Mouse (Mus musculus): ENCODE data around the gene Krtdap. TPM values are rescaled to one million over a fixed set of nuclear protein-coding genes. Genes with fewer than 3 reads are reported as not detected.

Krtdap gene
- polyA plus RNA-seq (2017; shearing (Covaris generic)) = not detected

GRCm38 (mm10) chr7:30787377-30788022 is at the start of gene Krtdap:
Krtdap (plus strand) TSS chr7:30787896.

GRCm38 (mm10) chr7:30743617-30744016 is 44.1 kb upstream of the Krtdap start, which contains the start of gene Gapdhs:
Gapdhs (minus strand) TSS chr7:30743681.

GRCm38 (mm10) chr7:30751086-30751669 is 36.5 kb upstream of the Krtdap start, which contains the start of gene Sbsn:
Sbsn (plus strand) TSS chr7:30751471.

GRCm38 (mm10) chr7:30763456-30763855 is 24.2 kb upstream of the Krtdap start, which contains the start of gene Dmkn:
Dmkn (plus strand) TSS chr7:30763756.

GRCm38 (mm10) chr7:30823675-30824074 is 36.0 kb downstream of the Krtdap start, which contains the start of gene Ffar2:
Ffar2 (minus strand) TSS chr7:30823775.

Other genes starting within 250 kb of the Krtdap start
- 5.3 TPM for gene Hspb6, start 235.7 kb upstream of the Krtdap start, polyA plus RNA-seq (2017; shearing (Covaris generic))
- 4.3 TPM for gene Proser3, start 235.6 kb upstream of the Krtdap start, polyA plus RNA-seq (2017; shearing (Covaris generic))
- gene Lin37, start 228.1 kb upstream of the Krtdap start, polyA plus RNA-seq (2017; shearing (Covaris generic)) = 53.4 TPM
- 85.7 TPM for gene U2af1l4, start 224.6 kb upstream of the Krtdap start, polyA plus RNA-seq (2017; shearing (Covaris generic))
- gene Gm49396, start 224.6 kb upstream of the Krtdap start, polyA plus RNA-seq (2017; shearing (Covaris generic)) = 68.6 TPM
- 168 TPM for gene Psenen, start 224.3 kb upstream of the Krtdap start, polyA plus RNA-seq (2017; shearing (Covaris generic))
- 38.1 TPM for gene Igflr1, start 222.5 kb upstream of the Krtdap start, polyA plus RNA-seq (2017; shearing (Covaris generic))
- gene Kmt2b, start 199.2 kb upstream of the Krtdap start, polyA plus RNA-seq (2017; shearing (Covaris generic)) = 16.1 TPM
- gene Zbtb32, start 189.0 kb upstream of the Krtdap start, polyA plus RNA-seq (2017; shearing (Covaris generic)) = 1.1 TPM
- gene Upk1a, start 175.0 kb upstream of the Krtdap start, polyA plus RNA-seq (2017; shearing (Covaris generic)) = 0.49 TPM
- 305 TPM for gene Cox6b1, start 161.7 kb upstream of the Krtdap start, polyA plus RNA-seq (2017; shearing (Covaris generic))
- not detected for gene Etv2, start 152.0 kb upstream of the Krtdap start, polyA plus RNA-seq (2017; shearing (Covaris generic))
- 214 TPM for gene Rbm42, start 137.6 kb upstream of the Krtdap start, polyA plus RNA-seq (2017; shearing (Covaris generic))
- 42.8 TPM for gene Haus5, start 122.9 kb upstream of the Krtdap start, polyA plus RNA-seq (2017; shearing (Covaris generic))
- not detected for gene Pmis2, start 116.3 kb upstream of the Krtdap start, polyA plus RNA-seq (2017; shearing (Covaris generic))
- gene 2200002J24Rik, start 89.0 kb upstream of the Krtdap start, polyA plus RNA-seq (2017; shearing (Covaris generic)) = not detected
- gene Atp4a, start 75.7 kb upstream of the Krtdap start, polyA plus RNA-seq (2017; shearing (Covaris generic)) = not detected
- 70.8 TPM for gene Tmem147, start 58.4 kb upstream of the Krtdap start, polyA plus RNA-seq (2017; shearing (Covaris generic))
- gene Gapdhs, start 44.2 kb upstream of the Krtdap start, polyA plus RNA-seq (2017; shearing (Covaris generic)) = 1.4 TPM
- 1.0 TPM for gene Sbsn, start 36.4 kb upstream of the Krtdap start, polyA plus RNA-seq (2017; shearing (Covaris generic))
- gene Dmkn, start 24.1 kb upstream of the Krtdap start, polyA plus RNA-seq (2017; shearing (Covaris generic)) = not detected
- gene Ffar2, start 35.9 kb downstream of the Krtdap start, polyA plus RNA-seq (2017; shearing (Covaris generic)) = not detected
- gene Ffar3, start 68.3 kb downstream of the Krtdap start, polyA plus RNA-seq (2017; shearing (Covaris generic)) = not detected
- not detected for gene Ffar1, start 73.7 kb downstream of the Krtdap start, polyA plus RNA-seq (2017; shearing (Covaris generic))
- gene Cd22, start 92.4 kb downstream of the Krtdap start, polyA plus RNA-seq (2017; shearing (Covaris generic)) = not detected
- gene Mag, start 127.0 kb downstream of the Krtdap start, polyA plus RNA-seq (2017; shearing (Covaris generic)) = not detected
- gene Hamp2, start 136.8 kb downstream of the Krtdap start, polyA plus RNA-seq (2017; shearing (Covaris generic)) = not detected
- gene Hamp, start 156.1 kb downstream of the Krtdap start, polyA plus RNA-seq (2017; shearing (Covaris generic)) = not detected
- 12.8 TPM for gene Usf2, start 168.9 kb downstream of the Krtdap start, polyA plus RNA-seq (2017; shearing (Covaris generic))
- gene Lsr, start 185.6 kb downstream of the Krtdap start, polyA plus RNA-seq (2017; shearing (Covaris generic)) = 1.1 TPM
- not detected for gene Fam187b, start 185.9 kb downstream of the Krtdap start, polyA plus RNA-seq (2017; shearing (Covaris generic))

All from naive thymus-derived CD4-positive, alpha-beta T cell, adult 5 months (primary cell).